Mouse (Mus musculus) liver, adult 2 months (tissue): Measurements from ENCODE around the gene Gm21874. TPM values are rescaled to one million over a fixed set of nuclear protein-coding genes. Genes with fewer than 3 reads are reported as not detected.
"Not testable (repeated sequence)": the region's sequence is repeated elsewhere in the genome, so short reads cannot be mapped to it uniquely, and the experiment has no call there.

Experiments used
- DNase-seq: peaks from one replicate; pipeline ENCODE4 v3.0.0-alpha.2; 2011; ENCODE audit warnings: low read depth, low spot score; ENCODE audit errors: extremely low read depth
- H3K27ac ChIP-seq: fragments of 200-500 bp; replicated peaks from 2 replicates; pipeline ENCODE4 v1.5.1; 2012; ENCODE audit warnings: low read depth, mild to moderate bottlenecking, control low read depth, inconsistent platforms, low read length; ENCODE audit not compliant: insufficient read depth
- H3K27me3 ChIP-seq: fragments of 200-500 bp; 2 replicates; pipeline ENCODE4 v1.6.1; 2012; ENCODE audit warnings: mild to moderate bottlenecking, moderate library complexity, low read length, inconsistent platforms; ENCODE audit not compliant: control insufficient read depth, insufficient read depth
- H3K36me3 ChIP-seq: fragments of 200-500 bp; 2 replicates; pipeline ENCODE4 v1.6.1; 2012; ENCODE audit warnings: low read length, inconsistent platforms; ENCODE audit not compliant: control insufficient read depth, insufficient read depth
- H3K4me1 ChIP-seq: fragments of 200-500 bp; 2 replicates; pipeline ENCODE4 v1.6.1; 2011; ENCODE audit warnings: low read length; ENCODE audit not compliant: control insufficient read depth, insufficient read depth
- H3K4me3 ChIP-seq: fragments of 200-500 bp; 2 replicates; pipeline ENCODE4 v1.5.1; 2011; ENCODE audit warnings: low read depth, mild to moderate bottlenecking, control low read depth, low read length, moderate library complexity; ENCODE audit not compliant: insufficient read depth
- H3K79me2 ChIP-seq: fragments of 200-500 bp; 2 replicates; pipeline ENCODE4 v1.6.1; 2012; ENCODE audit warnings: inconsistent platforms, mild to moderate bottlenecking, low read length, moderate library complexity; ENCODE audit not compliant: control insufficient read depth, insufficient read depth
- H3K9ac ChIP-seq: fragments of 200-500 bp; 2 replicates; pipeline ENCODE4 v1.6.1; 2012; ENCODE audit warnings: low read depth, mild to moderate bottlenecking, control low read depth, inconsistent platforms, low read length
- polyA plus RNA-seq: library from polyadenylated mRNA; depleted of rRNA; stranded (reverse); fragments of >200 nt; gene quantifications from 2 replicates; pipeline ENCODE4 v1.2.3, GENCODE M21; 2012; rRNA removed
- total RNA-seq: library from RNA; depleted of rRNA; stranded (reverse); fragments of >200 nt; gene quantifications from 2 replicates; pipeline ENCODE4 v1.2.3, GENCODE M21; 2014; rRNA removed

Gm21874 gene
- total RNA-seq, result not detected in 2 replicates
- not detected in 2 replicates for polyA plus RNA-seq

- H3K27me3 ChIP-seq, H3K27ac ChIP-seq, DNase-seq, H3K4me3 ChIP-seq, H3K9ac ChIP-seq, H3K4me1 ChIP-seq, H3K36me3 ChIP-seq, H3K79me2 ChIP-seq: not testable (repeated sequence)
Observed at GRCm38 (mm10) chrY:9416048-9416447, at the start of gene Gm21874. Gene Gm21874, minus strand, starts transcription at chrY:9416148.

Other genes starting within 250 kb of the Gm21874 start
- gene Gm21721, start 214.0 kb downstream of the Gm21874 start, total RNA-seq, result not detected in 2 replicates
- not detected in 2 replicates for gene Gm21721, start 214.0 kb downstream of the Gm21874 start, polyA plus RNA-seq
- gene Gm21812, start 69.0 kb downstream of the Gm21874 start, total RNA-seq, result not detected in 2 replicates
- not detected in 2 replicates for gene Gm21812, start 69.0 kb downstream of the Gm21874 start, polyA plus RNA-seq